Mouse (Mus musculus) lung, adult 2 months (tissue): ENCODE measurements around the gene Mdm2.

Experiments
- CTCF ChIP-seq: fragments of 200-500 bp; IDR thresholded peaks from 2 replicates; pipeline ENCODE4 v1.5.1; 2011; ENCODE audit warnings: mild to moderate bottlenecking, low read length, control low read depth; ENCODE audit not compliant: insufficient read depth
- POLR2A ChIP-seq: fragments of 200-500 bp; IDR thresholded peaks from 2 replicates; pipeline ENCODE4 v1.6.1; 2011; ENCODE audit warnings: low read depth, mild to moderate bottlenecking, control low read depth, low read length, borderline replicate concordance; ENCODE audit errors: extremely low read depth

- TF ChIP-seq CTCF (no peak), POLR2A (no peak)
Measured at GRCm38 (mm10) chr10:117751282-117751610, 40.7 kb upstream of the Mdm2 start.
